9 mouse cellular contexts compared by ENCODE assay signal in the genomic region with DNA sequence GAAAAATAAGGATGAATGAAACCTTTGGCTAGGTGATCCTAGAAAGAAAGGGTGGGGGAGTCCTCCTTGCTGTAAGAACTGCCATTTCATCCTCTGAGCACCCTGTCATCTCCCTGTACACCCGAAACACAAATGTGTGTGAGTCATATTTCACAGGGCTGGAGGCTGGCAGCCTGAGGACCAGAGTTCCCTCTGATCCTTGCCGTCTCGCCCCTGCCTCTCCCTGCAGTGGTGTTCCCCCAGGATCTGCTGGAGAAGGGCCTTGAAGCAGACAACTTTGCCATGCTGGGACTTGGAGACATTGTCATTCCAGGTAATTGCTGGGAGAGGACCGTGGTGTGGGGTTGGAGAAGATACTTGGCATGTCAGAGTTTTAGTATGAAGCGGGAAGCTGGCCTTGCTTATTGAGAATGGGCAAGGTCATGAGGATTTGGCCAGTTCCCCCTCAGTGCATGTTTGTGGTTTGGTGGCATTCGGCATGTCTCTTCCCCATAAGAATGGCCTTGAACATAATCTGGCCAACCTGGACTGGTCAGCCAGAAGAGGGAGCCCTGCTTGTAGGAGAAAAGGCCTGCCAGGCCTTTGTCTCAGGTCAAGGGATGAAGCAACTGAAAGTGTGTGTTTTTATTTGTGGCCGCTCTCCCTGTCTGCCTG. TPM values are rescaled to one million over a fixed set of nuclear protein-coding genes. Genes with fewer than 3 reads are reported as not detected.
DNase-seq lines count a peak whose midpoint lies in the region; TF ChIP-seq lines count a peak whose summit lies in the region.
"Had no signal": no experiment of that assay in that cellular context is flagged by ENCODE, and none has a peak within 500 bp of the region (broad histone marks: within the 10 kb centered on the region; RNA-seq: fewer than 3 reads in every experiment).

No protein-coding gene starts in this region.

- no peak overlapping the region for H3K27ac ChIP-seq in small intestine, adult 2 months (ENCODE audit: insufficient read depth, low read depth, low read length)
- H3K27ac ChIP-seq: limb, embryonic 13.5 days had no signal

- H3K4me3 ChIP-seq in small intestine, adult 2 months (ENCODE audit: low read depth, low read length), result no peak overlapping the region
- H3K4me3 ChIP-seq: limb, embryonic 13.5 days had no signal

- DNase-seq in adrenal gland, adult 2 months, result peak; percentile 83
- no peak for DNase-seq in adrenal gland, postnatal 25 days
- DNase-seq in ovary, adult 18-20 months (ENCODE audit: low spot score), result peak; percentile 75
- no peak for DNase-seq in ovary, postnatal 10 days (ENCODE audit: low spot score)
- peak; percentile 57 for DNase-seq in kidney, postnatal 14 days
- no peak for DNase-seq in testis, postnatal 10 days (ENCODE audit: low spot score)
- no peak for DNase-seq in right cerebral cortex, postnatal 10 days (ENCODE audit: low spot score in 2 of 2)

- H3K36me3 ChIP-seq in small intestine, adult 2 months (ENCODE audit: control insufficient read depth, insufficient read depth, low read length), result peaks cover 36% of the 10 kb centered on the region

- H3K4me1 ChIP-seq in small intestine, adult 2 months (ENCODE audit: control insufficient read depth, insufficient read depth, insufficient read length, low read length), result peaks cover 3% of the 10 kb centered on the region; the same call in 1 of the 2 replicates

- no peak for TF ChIP-seq POLR2A in small intestine, adult 2 months (IDR thresholded peaks at IDR 0.05; ENCODE audit: low read depth, low read length)

- TF ChIP-seq CTCF in small intestine, adult 2 months (IDR thresholded peaks at IDR 0.05; ENCODE audit: extremely low read depth, insufficient read length, insufficient replicate concordance, low read depth, low read length), result peak; percentile 36; the same call in 1 of the 2 replicates

- no peaks in the 10 kb centered on the region for H3K27me3 ChIP-seq in small intestine, adult 2 months (ENCODE audit: control insufficient read depth, insufficient read depth, low read length)
- H3K27me3 ChIP-seq: limb, embryonic 13.5 days had no signal

- WGBS in small intestine, adult 2 months, result 73% methylated on average over 7 of the region's 7 CpGs

RNA-seq across cellular contexts. Expression of a gene that starts 4.9 kb away (rescaled TPM):
- 10 to 100 TPM; 26.7 to 32.9 TPM for total RNA-seq in adrenal gland, adult 2 months (2021)
- polyA plus RNA-seq in adrenal gland, adult 2 months (2012; rRNA removed), result 1.9 and 2.3 TPM in 2 replicates
- total RNA-seq in adrenal gland, postnatal 25 days (2021), result 34.2 and 37.9 TPM in 2 replicates
- polyA plus RNA-seq in small intestine, adult 2 months (2012; rRNA removed), result 1.3 and 1.7 TPM in 2 replicates

RNA-seq across cellular contexts. Expression of a gene that starts 22.4 kb away (rescaled TPM):
- total RNA-seq in adrenal gland, adult 2 months (2021), result 100 to 1,000 TPM; 164 to 202 TPM
- polyA plus RNA-seq in adrenal gland, adult 2 months (2012; rRNA removed), result 358 and 395 TPM in 2 replicates
- 149 and 153 TPM in 2 replicates for total RNA-seq in adrenal gland, postnatal 25 days (2021)
- 152 and 199 TPM in 2 replicates for polyA plus RNA-seq in small intestine, adult 2 months (2012; rRNA removed)

RNA-seq across cellular contexts. Expression of a gene that starts 44.4 kb away (rescaled TPM):
- total RNA-seq in adrenal gland, adult 2 months (2021), result 10 to 100 TPM; 41.5 to 67.3 TPM
- 186 and 275 TPM in 2 replicates for polyA plus RNA-seq in adrenal gland, adult 2 months (2012; rRNA removed)
- total RNA-seq in adrenal gland, postnatal 25 days (2021), result 73.3 and 81.1 TPM in 2 replicates
- 585 and 916 TPM in 2 replicates for polyA plus RNA-seq in small intestine, adult 2 months (2012; rRNA removed)

Comparison
In these comparisons a context has a peak if more than half of its experiments do, and no peak if none do; other contexts are left out.
1. DNase-seq: peak in adrenal gland, adult 2 months (single experiment), ovary, adult 18-20 months (single experiment) and kidney, postnatal 14 days (single experiment); none in adrenal gland, postnatal 25 days (single experiment), ovary, postnatal 10 days (single experiment), testis, postnatal 10 days (single experiment) and right cerebral cortex, postnatal 10 days (0 of 2).